Mouse (Mus musculus) CH12.LX (cell line): ENCODE data around the gene Nsun5.

Experiments used
- SMC3 ChIP-seq: IDR thresholded peaks from 2 replicates; pipeline ENCODE4 v1.6.1; 2011; ENCODE audit warnings: low read depth, low read length, improper control_type of control experiment
- ZMIZ1 ChIP-seq: IDR thresholded peaks from 2 replicates; pipeline ENCODE4 v1.6.1; 2012; ENCODE audit warnings: low read depth, mild to moderate bottlenecking, inconsistent platforms, low read length, improper control_type of control experiment

DNA sequence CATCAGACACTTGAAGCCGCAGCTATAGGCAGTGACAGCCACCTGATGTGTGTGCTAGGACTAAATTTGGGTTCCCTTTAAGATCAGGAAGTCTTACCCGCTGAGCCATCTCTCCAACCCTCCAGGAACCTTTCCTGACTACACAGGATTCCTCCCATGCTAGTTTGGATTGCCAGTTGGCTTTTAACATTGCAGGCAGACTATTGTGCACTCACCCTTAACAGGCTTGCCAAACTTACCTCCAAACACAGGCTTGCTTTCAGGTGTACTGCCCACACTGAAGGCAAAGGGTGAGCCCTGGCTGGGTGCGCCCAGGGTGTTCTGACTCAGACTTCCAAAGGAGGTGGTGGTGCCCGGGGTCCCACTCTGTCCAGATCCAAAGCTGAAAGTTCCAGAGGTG, 10.9 kb downstream of the Nsun5 start:
- TF ChIP-seq SMC3 (no peak), ZMIZ1 (no peak)
